Mouse (Mus musculus) splenic B cell, adult 2 months (primary cell): ENCODE data around the gene Tnnc2.
"Not testable (repeated sequence)": the region's sequence is repeated elsewhere in the genome, so short reads cannot be mapped to it uniquely, and the experiment has no call there.

Experiments used
- DNase-seq: peaks from one replicate; pipeline ENCODE4 v3.0.0-alpha.2; 2011; ENCODE audit warnings: low read depth, low spot score
- H3K27me3 ChIP-seq: 2 replicates; pipeline ENCODE4 v1.6.1; 2012; ENCODE audit warnings: mild to moderate bottlenecking, low read length, moderate library complexity, mixed read lengths; ENCODE audit not compliant: control insufficient read depth, poor library complexity, insufficient read depth, severe bottlenecking
- H3K36me3 ChIP-seq: 2 replicates; pipeline ENCODE4 v1.6.1; 2012; ENCODE audit warnings: mild to moderate bottlenecking, low read length, moderate library complexity, mixed read lengths; ENCODE audit not compliant: control insufficient read depth, poor library complexity, insufficient read depth, severe bottlenecking

The Tnnc2 gene

GRCm38 (mm10) chr2:164805332-164805718 is 25.6 kb upstream of the Tnnc2 start:
- Histone ChIP-seq H3K27me3 (no peaks in the 10 kb centered on the region), H3K36me3 (peaks cover 5% of the 10 kb centered on the region; the same call in 1 of the 2 replicates)
- DNase-seq: no peak

- Histone ChIP-seq H3K27me3 (no peaks in the 10 kb centered on the region), H3K36me3 (peaks cover 7% of the 10 kb centered on the region; the same call in 1 of the 2 replicates)
- DNase-seq: peak; percentile 99
These were observed 25.0 kb upstream of the Tnnc2 start, which contains the start of the genes Acot8 and Zswim3 for GRCm38 (mm10) chr2:164804533-164805331. TSS of gene Acot8 (minus strand) at chr2:164804882. TSS of gene Zswim3 (plus strand) at chr2:164805098.

GRCm38 (mm10) chr2:164803921-164804313 is 24.1 kb upstream of the Tnnc2 start:
- Histone ChIP-seq H3K27me3 (no peaks in the 10 kb centered on the region), H3K36me3 (peaks cover 9% of the 10 kb centered on the region)
- DNase-seq: no peak

GRCm38 (mm10) chr2:164803201-164803920 is 23.6 kb upstream of the Tnnc2 start:
- Histone ChIP-seq H3K27me3 (no peaks in the 10 kb centered on the region), H3K36me3 (peaks cover 7% of the 10 kb centered on the region; the same call in 1 of the 2 replicates)
- no peak for DNase-seq

GRCm38 (mm10) chr2:164800252-164801004 is 20.7 kb upstream of the Tnnc2 start:
- Histone ChIP-seq H3K36me3 (peaks cover 9% of the 10 kb centered on the region; the same call in 1 of the 2 replicates), H3K27me3 (no peaks in the 10 kb centered on the region)
- DNase-seq: no peak

- DNase-seq: peak; percentile 57
- not testable (repeated sequence) for H3K27me3 ChIP-seq
- peaks cover 12% of the 10 kb centered on the region for H3K36me3 ChIP-seq
These were observed 18.8 kb upstream of the Tnnc2 start for GRCm38 (mm10) chr2:164798554-164798953.

- H3K27me3 ChIP-seq: no peaks in the 10 kb centered on the region
- peaks cover 9% of the 10 kb centered on the region for H3K36me3 ChIP-seq
- DNase-seq: no peak
These were observed 16.1 kb upstream of the Tnnc2 start for GRCm38 (mm10) chr2:164795868-164796267.

- Histone ChIP-seq H3K27me3 (no peaks in the 10 kb centered on the region), H3K36me3 (peaks cover 8% of the 10 kb centered on the region)
- DNase-seq: peak; percentile 88
These were observed 14.5 kb upstream of the Tnnc2 start for GRCm38 (mm10) chr2:164794293-164794692.

GRCm38 (mm10) chr2:164793772-164794171 is 14.0 kb upstream of the Tnnc2 start:
- DNase-seq: peak; percentile 57
- H3K27me3 ChIP-seq: no peaks in the 10 kb centered on the region
- H3K36me3 ChIP-seq: peaks cover 5% of the 10 kb centered on the region

GRCm38 (mm10) chr2:164793236-164793635 is 13.5 kb upstream of the Tnnc2 start:
- H3K36me3 ChIP-seq: peaks cover 5% of the 10 kb centered on the region
- DNase-seq: peak; percentile 72
- no peaks in the 10 kb centered on the region for H3K27me3 ChIP-seq

GRCm38 (mm10) chr2:164792400-164793190 is 12.8 kb upstream of the Tnnc2 start:
- DNase-seq: no peak
- Histone ChIP-seq H3K36me3 (peaks cover 3% of the 10 kb centered on the region), H3K27me3 (no peaks in the 10 kb centered on the region)

- H3K27me3 ChIP-seq: no peaks in the 10 kb centered on the region
- DNase-seq: no peak
- peaks cover 3% of the 10 kb centered on the region for H3K36me3 ChIP-seq
These were observed 12.1 kb upstream of the Tnnc2 start for GRCm38 (mm10) chr2:164791841-164792261.

- no peak for DNase-seq
- Histone ChIP-seq H3K36me3 (peaks cover 2% of the 10 kb centered on the region), H3K27me3 (no peaks in the 10 kb centered on the region)
These were observed 10.7 kb upstream of the Tnnc2 start for GRCm38 (mm10) chr2:164790451-164790850.

GRCm38 (mm10) chr2:164788411-164788810 is 8.6 kb upstream of the Tnnc2 start:
- Histone ChIP-seq H3K36me3 (no peaks in the 10 kb centered on the region; the same call in none of the 2 replicates), H3K27me3 (no peaks in the 10 kb centered on the region)
- no peak for DNase-seq
